Mouse (Mus musculus): ENCODE data around the gene Itpr1. TPM values are rescaled to one million over a fixed set of nuclear protein-coding genes. Genes with fewer than 3 reads are reported as not detected.
A peak's percentile ranks its signal among the peaks of the same experiment; 100 is the strongest.

Itpr1 gene
- total RNA-seq, 2 experiments from 2014 or later, result 57.3 to 63.4 TPM

DNA sequence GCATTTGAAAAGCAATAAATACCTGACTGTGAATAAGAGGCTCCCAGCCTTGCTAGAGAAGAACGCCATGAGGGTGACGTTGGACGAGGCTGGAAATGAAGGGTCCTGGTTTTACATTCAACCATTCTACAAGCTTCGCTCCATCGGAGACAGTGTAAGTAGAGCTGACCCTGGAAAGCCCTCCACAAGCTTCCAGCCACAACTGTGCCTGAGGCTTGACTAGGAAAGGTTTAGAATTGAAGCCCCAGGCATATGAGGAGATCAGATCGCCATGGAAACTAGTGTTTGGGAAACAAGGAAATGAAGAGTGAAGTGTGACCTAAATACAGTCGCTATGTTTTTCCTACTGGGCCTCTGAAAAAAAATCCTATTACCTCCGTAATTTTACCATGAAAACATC lies 139.1 kb downstream of the Itpr1 start:
- DNase-seq, result no peak
- intact Hi-C loops (cut with DNase I), result no loop called here

DNA sequence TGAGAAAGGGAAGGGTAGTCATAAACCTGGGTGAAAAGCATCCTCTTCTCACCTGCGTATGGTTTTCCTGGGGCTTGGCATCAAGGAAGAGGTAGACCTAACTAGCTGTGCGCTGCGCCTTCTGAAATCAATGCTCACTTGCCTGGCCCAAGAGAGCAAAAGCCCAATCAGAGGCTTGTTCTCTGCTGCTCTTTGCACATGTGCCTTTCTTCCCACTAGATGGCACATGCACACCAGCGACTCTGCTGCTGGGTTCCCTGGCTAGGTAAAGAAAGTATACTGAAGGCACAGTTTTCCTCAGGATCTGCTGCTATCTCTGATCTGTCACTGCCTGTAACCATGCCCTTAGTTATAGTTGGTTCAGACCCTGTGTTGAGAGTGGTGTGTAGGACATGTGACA lies 154.5 kb downstream of the Itpr1 start:
- DNase-seq, result no peak
- intact Hi-C loops (cut with DNase I), result no loop called here

DNA sequence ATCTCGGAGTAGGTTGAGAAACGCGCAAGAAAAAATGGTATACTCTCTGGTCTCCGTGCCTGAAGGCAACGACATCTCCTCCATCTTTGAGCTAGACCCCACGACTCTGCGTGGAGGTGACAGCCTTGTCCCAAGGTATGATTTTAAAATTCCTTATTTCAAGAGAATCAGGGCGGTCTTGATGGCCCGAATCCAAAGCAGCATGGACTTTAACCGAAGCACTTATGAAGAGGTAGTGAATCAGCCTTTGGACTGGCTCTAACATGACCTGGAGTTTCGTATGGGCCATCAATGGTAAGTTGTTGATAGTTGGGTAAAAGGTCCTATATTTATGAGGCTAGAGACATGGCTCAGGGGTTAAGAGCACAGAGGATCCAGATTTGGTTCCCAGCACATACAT lies 156.1 kb downstream of the Itpr1 start:
- intact Hi-C loops (cut with DNase I), result no loop called here
- no peak for DNase-seq

DNA sequence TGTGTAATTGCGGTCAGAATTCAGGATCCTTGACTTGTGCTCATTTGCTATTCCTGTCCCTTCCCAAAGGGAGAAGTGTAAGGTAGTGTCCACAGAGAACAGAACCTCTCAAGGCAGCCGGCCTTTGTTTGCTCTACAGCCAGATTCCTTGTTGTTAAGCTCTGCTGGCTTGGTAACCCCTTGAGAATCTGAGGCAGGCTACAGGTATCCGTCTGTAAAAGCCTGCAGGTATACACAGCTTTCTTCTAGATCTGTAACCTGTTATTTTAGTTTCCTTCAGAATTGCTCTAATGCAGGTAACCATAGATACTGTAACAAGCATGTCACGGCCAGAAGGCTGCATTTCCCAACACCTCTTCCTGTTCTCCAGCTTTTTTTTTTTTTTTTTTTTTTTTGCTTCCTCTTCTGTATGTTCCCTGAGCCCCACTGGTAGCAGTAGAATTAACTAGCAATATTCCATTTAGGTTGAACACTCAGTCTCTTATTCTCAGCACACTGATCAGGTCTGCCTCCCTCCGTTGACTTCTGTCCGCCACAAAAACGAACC lies 158.5 kb downstream of the Itpr1 start:
- DNase-seq, result no peak
- intact Hi-C loops (cut with DNase I), result no loop called here

DNA sequence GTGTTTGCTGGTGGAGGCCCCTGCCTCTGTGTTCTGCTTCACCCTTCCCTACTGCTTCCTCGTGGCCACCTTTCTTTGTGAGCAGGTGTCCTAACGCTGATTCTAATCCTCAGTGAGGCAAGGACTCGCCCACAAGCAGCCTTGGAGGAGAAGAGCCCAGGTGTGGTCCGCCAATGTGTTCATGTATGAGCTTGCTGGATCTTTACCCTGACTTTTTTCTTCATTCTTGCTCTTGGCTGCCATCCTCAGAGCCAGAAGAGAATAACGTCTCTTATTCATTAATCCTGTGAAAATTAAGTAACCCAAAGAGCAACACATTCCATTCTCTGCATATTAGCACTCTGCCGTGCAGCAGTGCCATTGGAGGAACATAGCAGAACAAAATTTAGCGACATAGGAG lies 161.1 kb downstream of the Itpr1 start:
- no peak for DNase-seq
- intact Hi-C loops (cut with DNase I), result no loop called here

DNA sequence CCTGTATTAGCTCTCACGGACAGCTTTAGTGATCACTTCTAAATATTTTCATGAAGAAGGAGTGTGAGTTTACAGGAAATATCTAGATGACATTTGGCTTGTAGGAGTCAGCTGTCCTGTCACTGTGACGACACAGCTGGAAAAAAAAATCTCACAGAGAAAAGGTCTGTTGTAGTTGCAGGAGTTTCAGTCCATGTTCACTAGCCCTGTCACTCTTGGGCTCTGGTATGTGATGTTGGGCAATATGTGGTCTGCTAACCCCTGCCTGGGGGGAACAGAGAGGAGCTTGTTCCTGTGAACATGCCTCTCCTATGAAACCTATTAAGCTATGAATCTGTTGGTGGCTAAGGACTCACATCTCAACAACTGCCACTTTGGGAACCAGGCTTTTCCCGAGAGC lies 166.1 kb downstream of the Itpr1 start:
- DNase-seq, result no peak
- intact Hi-C loops (cut with DNase I), result no loop called here

DNA sequence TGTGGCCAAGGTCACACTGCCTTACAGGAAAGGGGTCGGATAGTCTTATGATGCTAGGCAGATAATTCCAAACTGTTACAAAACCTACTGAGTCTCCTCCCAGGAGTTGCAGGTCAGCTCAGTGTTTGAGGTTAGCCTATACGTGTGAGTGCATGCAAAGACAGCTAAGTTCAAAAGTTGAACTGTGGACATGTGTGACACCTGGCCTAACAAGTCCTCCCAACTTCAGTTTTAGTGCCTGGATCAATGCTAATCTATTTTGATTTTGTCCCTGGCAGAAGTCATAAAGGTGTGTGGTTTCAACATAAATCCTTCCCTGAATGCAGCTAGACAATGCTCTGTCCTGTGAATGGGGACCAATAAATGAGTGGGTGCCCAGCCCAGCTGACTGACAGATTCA lies 167.3 kb downstream of the Itpr1 start:
- no peak for DNase-seq
- intact Hi-C loops (cut with DNase I), result no loop called here

DNA sequence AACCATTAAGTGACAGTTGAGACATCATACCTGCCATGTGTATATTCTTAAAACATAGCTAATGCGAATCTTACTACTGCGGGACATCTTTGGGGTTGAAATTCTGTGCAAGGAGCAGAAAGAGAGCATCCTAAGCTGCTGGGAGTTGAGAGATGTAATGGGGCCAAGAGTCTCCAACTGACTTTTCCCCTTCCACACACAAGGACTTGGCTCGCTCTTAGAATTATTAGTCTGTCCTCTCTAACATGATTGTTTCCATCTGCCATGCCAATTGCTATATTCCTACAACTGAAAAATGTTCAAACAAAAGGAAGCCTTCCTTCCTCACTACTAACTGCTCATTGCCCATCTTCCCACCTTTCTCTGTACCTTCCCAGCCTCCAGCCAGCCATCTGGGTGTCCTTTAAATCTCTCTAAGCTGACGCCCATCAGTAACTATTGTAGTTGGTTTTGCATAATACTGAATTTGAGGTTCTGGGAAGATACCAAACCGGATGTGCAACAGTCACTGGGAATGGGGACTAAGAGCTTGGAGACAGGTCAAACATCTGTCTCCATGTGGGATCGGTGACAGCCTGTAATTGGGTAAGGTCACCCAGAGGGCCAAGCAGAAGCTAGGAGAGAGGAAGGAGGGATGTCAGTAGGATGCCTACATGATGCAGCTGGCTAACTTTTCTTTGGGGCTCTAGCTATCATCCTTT lies 177.9 kb downstream of the Itpr1 start:
- DNase-seq, result peak; percentile 36 to 68
- intact Hi-C loops (cut with DNase I), result no loop called here

DNA sequence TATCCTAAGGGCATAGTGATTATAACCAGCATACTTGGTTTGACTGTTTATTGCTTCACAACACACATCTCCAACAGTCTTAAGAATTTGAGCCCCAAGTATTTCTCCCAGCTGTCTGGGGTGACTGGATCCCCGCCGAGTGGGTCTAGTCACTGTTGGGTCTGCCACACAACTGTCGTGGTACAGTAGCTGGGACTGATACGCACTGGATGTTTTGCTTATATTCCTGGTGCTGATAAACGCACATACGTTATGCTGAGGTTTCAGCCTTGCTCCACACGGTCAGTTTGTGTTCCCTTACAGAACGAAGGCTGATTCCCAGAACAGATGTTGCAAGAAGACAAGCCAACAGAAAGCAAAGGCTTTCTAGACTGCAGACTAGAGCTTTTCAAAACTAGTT lies 180.2 kb downstream of the Itpr1 start:
- no peak for DNase-seq
- intact Hi-C loops (cut with DNase I), result no loop called here

DNA sequence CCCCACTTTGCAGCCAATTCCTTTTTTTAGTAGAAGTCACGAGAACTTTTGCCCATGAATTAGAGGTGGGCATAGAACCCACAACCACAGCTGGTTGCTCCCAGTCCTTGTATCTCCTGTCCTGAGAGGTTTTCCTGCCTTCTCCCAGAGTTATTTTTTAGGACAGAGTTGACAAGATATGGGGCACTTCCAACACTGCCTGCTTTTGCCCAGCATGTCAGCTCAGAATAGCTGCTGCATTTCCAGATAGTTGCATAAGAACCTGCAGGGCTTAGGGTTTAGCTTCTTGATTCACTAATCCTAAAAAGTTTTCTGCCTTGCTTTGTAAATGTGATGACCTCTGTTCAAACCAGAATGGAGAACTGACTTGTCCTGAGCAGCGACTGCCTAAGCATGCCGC lies 185.1 kb downstream of the Itpr1 start:
- DNase-seq, result no peak
- intact Hi-C loops (cut with DNase I), result no loop called here

DNA sequence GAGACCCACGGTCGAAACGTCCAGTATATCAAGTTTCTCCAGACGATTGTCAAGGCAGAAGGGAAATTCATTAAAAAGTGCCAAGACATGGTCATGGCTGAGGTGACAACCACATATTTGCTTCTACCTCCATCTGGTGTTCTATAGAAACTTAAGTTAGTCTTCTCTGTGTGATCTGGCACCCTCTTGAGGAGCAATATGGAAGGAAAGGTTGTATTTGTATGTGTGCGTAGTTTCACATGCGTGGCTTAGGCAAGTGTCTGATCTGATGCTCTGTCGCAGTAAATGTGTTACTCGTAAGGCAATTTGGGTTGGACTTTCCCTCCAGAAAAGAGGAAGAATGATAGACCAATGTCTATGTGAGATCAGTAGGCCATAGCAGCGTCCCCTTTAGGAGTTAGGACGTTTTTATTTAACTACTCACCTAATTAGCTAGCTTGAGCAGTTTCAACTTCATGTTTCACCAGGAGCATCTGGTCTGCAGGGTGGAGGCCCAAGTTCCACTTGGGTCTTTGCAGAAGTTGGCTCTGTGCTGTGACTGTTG lies 188.6 kb downstream of the Itpr1 start:
- no peak for DNase-seq
- intact Hi-C loops (cut with DNase I), result no loop called here

DNA sequence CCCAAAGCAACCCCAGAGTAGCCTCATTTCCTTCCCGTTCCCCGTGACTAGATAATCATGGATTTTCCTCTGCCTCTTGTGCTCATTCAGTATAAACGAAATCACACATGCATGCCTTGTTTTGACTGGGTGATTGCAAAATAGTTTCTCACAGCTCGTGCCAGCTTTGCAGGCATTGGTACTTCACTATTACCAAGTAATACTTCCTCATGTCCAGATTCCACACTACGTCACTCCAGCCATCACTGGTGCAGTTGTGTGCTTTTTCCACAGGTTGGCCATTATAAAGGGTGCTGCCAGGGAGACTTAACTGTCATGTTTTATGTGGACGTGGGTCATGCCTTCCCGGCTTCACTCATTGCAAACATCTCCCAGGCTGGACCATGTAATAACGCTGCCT lies 191.8 kb downstream of the Itpr1 start:
- intact Hi-C loops (cut with DNase I), result no loop called here
- DNase-seq, result no peak

DNA sequence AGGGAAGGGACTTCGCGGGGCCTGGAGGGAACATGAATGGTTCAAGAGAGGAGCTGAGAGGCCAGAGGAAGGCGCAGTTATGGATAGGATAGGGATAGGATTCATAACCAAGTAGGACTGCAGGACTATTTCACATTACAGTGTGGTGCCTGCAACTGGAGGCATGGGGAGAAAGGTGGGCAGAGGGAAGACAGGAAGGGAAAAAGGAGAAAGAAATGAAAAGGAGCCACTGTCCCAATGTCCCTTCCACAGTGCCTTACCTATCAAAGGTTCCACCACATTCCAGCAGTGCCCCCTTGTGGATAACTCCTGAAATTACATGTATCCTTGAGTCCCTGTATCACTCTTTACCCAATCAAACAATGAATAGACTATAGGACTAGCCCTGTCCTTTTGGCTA lies 195.2 kb downstream of the Itpr1 start:
- intact Hi-C loops (cut with DNase I), result loop anchor here (1.0 kb wide), 1 partner anchor 310 kb away; no protein-coding TSS in a partner anchor
- DNase-seq, result peak; percentile 40 to 71

DNA sequence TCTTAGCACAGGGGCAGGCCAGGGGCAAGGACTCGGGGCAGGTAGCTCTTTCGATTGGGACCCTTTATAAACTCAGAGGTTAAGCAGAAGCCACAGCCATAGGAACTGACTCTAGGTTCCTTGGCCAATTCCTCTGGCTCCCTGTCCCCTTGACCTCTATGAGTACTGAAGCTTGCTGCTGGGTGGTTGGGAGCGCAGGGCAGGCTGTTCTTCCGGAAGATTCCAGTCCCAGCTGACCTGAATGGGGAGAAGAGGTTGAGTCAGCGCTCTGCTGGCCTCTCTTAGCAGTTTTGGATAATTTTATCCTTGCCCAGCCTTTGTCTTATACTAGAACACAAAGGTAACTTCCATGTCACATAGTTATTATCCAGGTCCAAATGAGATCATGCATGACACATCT lies 195.8 kb downstream of the Itpr1 start:
- DNase-seq, result no peak
- intact Hi-C loops (cut with DNase I), result loop anchor here (1.0 kb wide), 1 partner anchor 310 kb away; no protein-coding TSS in a partner anchor

DNA sequence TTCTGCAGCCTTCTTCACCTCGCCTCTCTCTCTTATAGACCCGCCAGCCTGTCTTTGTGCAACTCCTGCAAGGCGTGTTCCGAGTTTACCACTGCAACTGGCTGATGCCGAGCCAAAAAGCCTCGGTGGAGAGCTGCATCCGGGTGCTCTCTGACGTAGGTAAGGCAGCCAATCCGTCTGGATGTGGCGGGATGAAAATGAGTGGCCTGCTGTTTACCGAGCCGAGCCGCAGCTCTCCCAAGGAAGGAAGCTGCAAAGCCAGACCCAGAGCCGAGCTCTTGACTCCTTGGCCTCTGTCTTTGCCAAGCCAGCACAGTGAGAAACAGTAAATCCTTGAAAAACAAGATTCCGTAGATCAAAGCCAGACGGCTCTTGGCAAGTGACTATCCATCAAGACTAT lies 197.9 kb downstream of the Itpr1 start:
- DNase-seq, result peak; percentile 21 to 46
- intact Hi-C loops (cut with DNase I), result no loop called here

DNA sequence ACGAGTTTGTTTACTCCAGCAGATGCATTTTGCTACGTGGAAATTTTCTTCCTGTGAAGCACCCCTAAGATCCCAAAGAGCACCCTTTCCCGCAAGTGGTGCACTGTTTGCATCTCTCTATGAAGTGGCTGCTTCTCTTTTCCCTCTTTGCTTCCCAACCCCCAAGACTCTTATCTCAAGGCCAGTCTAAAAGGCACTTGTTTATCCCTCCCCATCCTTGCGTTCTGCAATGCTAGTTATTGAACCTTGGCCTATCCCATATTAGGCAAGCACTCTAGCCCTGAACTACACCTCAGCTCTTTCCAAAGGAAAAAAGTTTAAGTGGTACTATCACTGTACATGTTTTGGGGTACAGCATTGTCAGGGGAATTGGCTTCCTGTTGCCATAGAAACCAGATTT lies 198.3 kb downstream of the Itpr1 start:
- intact Hi-C loops (cut with DNase I), result no loop called here
- no peak for DNase-seq

DNA sequence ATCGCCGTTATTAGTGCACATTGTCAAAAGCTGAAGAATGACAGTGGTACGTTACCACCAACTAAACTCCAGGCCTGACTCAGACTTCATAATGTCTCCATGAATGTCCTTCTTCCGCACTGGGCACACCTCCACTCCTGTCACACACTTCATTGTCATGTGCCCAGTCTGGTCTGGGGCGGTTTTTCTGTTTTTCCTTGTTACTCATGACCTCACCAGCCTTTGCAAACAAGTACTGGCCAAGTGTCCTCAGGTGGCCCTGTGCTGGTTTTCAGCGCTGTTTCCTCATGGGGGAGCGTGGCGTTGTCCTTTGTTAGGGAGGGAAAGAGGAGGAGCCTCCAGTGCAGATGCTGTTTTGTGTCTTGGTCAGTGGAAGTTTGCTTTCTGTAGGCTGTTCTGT lies 200.1 kb downstream of the Itpr1 start:
- intact Hi-C loops (cut with DNase I), result no loop called here
- DNase-seq, result no peak

DNA sequence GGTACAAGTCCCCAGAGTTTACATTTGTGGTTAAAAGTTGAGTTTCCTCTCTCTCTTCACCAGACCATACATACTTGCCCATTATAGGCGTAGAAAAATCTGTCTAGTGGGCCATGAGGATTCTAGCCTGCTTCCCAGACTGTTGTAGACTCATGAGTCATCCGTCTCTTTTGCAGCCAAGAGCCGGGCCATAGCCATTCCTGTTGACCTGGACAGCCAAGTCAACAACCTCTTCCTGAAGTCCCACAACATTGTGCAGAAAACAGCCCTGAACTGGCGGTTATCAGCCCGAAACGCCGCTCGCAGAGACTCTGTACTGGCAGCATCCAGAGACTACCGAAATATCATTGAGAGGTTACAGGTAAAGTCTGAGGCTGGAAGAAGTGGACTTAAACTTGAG lies 200.7 kb downstream of the Itpr1 start:
- DNase-seq, result no peak

DNA sequence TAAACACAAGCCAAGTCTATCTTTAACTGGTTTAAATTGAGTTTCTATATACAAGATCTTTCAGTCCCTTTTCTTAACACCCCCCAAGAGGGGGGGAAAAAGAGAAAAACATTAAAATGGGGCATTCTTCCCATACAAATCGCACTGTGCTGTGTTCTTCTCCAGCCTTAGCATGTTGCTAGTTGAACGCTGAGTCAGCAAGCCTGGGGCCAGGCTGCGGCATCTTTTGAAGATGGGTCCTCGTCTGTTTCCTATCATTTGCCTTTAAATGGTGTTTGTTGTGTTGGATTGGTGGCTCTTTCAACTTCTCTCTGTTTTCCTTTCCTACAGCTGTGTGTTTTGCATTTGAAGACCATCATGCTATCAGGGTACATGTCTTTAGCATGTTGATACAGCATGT lies 203.0 kb downstream of the Itpr1 start:
- no peak for DNase-seq
- intact Hi-C loops (cut with DNase I), result loop anchor here (2.0 kb wide), 1 partner anchor 321 kb away; no protein-coding TSS in a partner anchor

More for the DNA sequence above, 200.7 kb downstream of the Itpr1 start:
- intact Hi-C loops (cut with DNase I), result no loop called here

DNA sequence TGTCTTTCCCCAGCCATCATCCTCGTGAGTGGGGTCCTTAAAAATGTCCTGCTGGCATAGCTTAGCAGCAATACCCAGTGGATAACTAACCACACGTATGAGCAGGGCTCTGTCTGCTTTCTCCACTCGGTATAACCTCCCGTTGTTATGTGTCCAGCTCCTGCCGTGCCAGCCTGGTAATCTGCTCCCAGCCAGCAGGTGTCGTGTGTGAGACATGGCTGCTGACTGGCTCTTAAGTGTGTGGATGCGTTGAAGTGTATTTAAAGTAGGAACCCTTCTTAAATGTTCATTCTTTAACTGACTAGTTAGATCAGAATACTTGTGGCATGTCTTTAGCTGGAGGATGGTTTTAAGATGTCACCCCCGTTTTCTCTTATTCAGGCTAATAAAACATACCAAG lies 204.6 kb downstream of the Itpr1 start:
- intact Hi-C loops (cut with DNase I), result loop anchor here (2.0 kb wide), 1 partner anchor 319 kb away; no protein-coding TSS in a partner anchor
- DNase-seq, result peak; percentile 65 to 70

DNA sequence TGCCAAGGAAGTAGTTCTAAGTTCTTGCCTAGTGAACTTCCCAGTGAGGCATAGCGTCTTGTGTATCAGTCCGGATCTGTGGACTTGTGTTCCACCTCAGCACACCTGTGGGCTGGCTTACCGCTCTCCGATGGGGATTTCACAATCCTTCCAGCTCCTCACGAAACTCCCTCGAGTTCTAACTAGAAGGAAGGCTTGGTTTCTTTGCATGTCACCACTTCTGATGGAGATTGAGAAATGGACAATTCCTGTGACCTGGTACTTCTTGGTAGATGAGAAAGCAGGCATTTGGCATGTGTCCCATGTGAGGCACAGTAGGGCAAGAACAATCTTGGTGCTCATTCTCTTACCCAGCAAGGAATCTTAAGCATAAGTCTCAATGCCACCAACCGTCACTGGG lies 205.3 kb downstream of the Itpr1 start:
- intact Hi-C loops (cut with DNase I), result loop anchor here (1.0 kb wide), 1 partner anchor 292 kb away; no protein-coding TSS in a partner anchor
- no peak for DNase-seq

Measured in heart, postnatal 14 days (tissue).